Mouse (Mus musculus) hindbrain, embryonic 10.5 days (tissue): ENCODE data around the gene Isca2. TPM values are rescaled to one million over a fixed set of nuclear protein-coding genes. Genes with fewer than 3 reads are reported as not detected.

Experiments
- DNase-seq: peaks from one replicate; pipeline ENCODE4 v3.0.0-alpha.2; 2017; ENCODE audit warnings: low spot score
- H3K27ac ChIP-seq: fragments of 300-500 bp; sonication (generic); 2 replicates; pipeline ENCODE4 v1.5.1; 2016; ENCODE audit warnings: mild to moderate bottlenecking, moderate library complexity
- H3K27me3 ChIP-seq: fragments of 300-500 bp; sonication (generic); 2 replicates; pipeline ENCODE4 v1.6.1; 2016; ENCODE audit warnings: mild to moderate bottlenecking; ENCODE audit not compliant: poor library complexity, insufficient read depth, severe bottlenecking
- H3K36me3 ChIP-seq: fragments of 300-500 bp; sonication (generic); 2 replicates; pipeline ENCODE4 v1.6.1; 2016; ENCODE audit warnings: mild to moderate bottlenecking, moderate library complexity
- H3K4me1 ChIP-seq: fragments of 300-500 bp; sonication (generic); replicated peaks from 2 replicates; pipeline ENCODE4 v1.6.1; 2016; ENCODE audit warnings: mild to moderate bottlenecking
- H3K4me3 ChIP-seq: fragments of 300-500 bp; sonication (generic); 2 replicates; pipeline ENCODE4 v1.5.1; 2016; ENCODE audit warnings: mild to moderate bottlenecking, moderate library complexity
- H3K9me3 ChIP-seq: fragments of 300-500 bp; sonication (generic); 2 replicates; pipeline ENCODE4 v1.6.1; 2016; ENCODE audit warnings: mild to moderate bottlenecking, moderate library complexity
- WGBS: fragments of 180-500 bp; shearing (Covaris S2); methylation state at CpG from one replicate; pipeline ENCODE4 v1.1.7; 2016; 5-methylcytosine and 5-hydroxymethylcytosine counted together
- polyA plus RNA-seq: library from polyadenylated mRNA; unstranded; fragments of >200 nt; fragmentation: Nextera tagmentation; extraction: Ambion mirVana; gene quantifications from 2 replicates; pipeline ENCODE4 v1.2.1, GENCODE M21; 2016

Gene Isca2
- 160 and 181 TPM in 2 replicates for polyA plus RNA-seq

DNA sequence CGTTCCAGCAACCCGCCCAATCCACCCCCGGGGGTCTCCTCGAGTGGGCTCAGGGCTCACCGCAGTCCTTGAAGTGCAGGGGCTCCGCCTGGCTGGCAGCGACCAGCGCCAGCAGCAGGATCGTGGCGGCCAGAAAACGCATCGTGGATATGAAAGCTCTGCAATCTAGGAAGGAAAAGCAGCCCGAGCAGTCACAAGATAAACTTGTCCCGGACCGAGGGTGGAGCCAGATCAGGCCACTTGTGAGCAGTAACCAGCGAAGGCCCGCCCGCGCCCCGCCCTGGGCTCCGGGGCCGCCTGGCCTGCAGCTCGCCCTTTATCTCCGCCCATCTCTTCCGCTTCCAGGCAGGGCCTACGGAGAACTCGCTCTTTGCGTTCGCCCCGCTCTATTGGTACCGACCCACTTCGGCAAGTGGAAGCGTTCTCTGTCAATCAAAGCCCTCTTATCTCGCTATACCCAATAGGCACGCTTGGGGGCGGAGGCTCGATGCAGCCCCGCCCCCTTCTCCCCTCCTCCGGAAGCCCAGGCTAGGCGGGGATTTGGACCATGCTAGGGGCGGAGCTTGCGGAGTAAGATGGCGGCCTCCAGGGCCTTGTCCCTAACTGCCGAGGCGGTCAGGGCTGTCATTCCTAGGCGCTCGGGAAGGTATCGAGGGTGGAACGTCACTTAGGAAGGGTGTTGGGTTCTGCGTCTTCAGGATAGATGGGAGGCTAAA is at the start of gene Isca2, which contains the start of gene Npc2:
Gene Isca2 (plus strand): TSS at position 526 of the 716 bp plus-strand sequence.
Gene Npc2 (minus strand): TSS at position 427 of the 716 bp plus-strand sequence.
- under 1% methylated on average over 50 of the region's 50 CpGs for WGBS
- peaks cover 42% of the 10 kb centered on the region for H3K36me3 ChIP-seq
- peak; percentile 98 for DNase-seq
- no peaks in the 10 kb centered on the region for H3K27me3 ChIP-seq
- peaks cover 40% of the 10 kb centered on the region for H3K4me1 ChIP-seq
- peak within 1 kb of the TSS; percentile 96 for H3K27ac ChIP-seq
- peak within 1 kb of the TSS; percentile 86 for H3K4me3 ChIP-seq
- no peaks in the 10 kb centered on the region for H3K9me3 ChIP-seq

DNA sequence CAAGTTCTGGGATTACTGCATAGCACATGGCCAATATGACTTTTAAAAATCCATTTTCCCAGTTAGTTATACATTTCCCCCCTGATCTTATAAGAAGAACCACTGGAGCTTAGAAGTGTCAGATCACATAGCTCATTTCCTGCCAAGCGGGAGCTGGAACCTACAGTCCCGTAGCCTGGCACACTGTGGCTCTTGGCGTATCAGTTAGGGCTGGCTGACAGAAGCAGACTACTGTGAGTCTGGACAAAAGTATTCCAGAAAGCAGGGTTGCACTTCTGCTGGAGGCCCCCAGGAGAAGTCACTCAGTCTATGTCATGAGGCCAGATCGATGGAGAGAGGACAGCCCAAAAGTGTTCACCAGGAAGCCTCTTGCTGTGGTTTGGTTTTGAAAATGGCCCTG is 46.7 kb upstream of the Isca2 start:
- Histone ChIP-seq H3K36me3 (no peaks in the 10 kb centered on the region), H3K4me3 (no peak overlapping the region), H3K27ac (no peak overlapping the region), H3K9me3 (no peaks in the 10 kb centered on the region), H3K4me1 (no peaks in the 10 kb centered on the region), H3K27me3 (no peaks in the 10 kb centered on the region)
- 91% methylated on average over 4 of the region's 4 CpGs for WGBS
- DNase-seq: no peak

DNA sequence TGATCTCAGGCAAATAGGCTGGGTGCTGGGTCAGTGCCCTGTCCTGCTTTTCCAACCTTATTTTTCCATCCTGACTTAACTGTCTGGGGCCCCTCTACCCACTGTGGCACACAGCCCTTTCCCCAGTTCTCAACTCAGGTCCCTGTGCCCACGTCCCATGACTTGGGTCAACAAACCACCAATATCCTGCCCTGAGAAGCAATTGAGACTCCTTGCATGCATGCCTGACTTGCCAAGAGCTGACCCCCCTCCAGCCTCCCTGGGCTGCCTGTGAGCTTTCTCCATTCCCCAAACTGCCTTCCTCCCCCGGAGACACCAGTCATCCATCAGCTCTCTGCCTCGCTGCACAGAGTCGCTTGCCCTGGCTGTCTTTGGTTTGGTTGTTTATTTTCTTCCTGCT is 46.1 kb upstream of the Isca2 start:
- 46% methylated on average over 4 of the region's 4 CpGs for WGBS
- H3K9me3 ChIP-seq: no peaks in the 10 kb centered on the region

DNA sequence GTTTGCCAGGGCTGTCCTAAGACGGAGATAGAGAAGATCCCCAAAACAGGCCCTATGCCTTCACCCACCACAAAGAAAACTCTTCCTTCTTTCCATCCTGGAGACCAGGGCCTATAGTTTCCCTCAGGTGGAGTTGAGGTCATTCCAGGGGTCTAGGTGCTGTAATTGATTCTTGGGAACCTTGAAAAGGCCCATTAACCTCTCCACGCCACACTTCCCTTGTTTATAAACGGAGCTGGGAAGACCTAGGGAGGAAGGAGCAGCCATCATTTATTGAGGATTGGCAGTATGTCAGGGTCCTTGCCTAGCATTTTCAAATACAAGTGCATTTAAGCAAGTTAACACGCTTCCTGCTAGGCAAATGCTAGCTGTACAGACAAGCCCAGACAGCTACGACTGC is 45.6 kb upstream of the Isca2 start:
- Histone ChIP-seq H3K4me1 (no peaks in the 10 kb centered on the region), H3K27me3 (no peaks in the 10 kb centered on the region), H3K4me3 (no peak overlapping the region), H3K9me3 (no peaks in the 10 kb centered on the region), H3K27ac (no peak overlapping the region), H3K36me3 (no peaks in the 10 kb centered on the region)
- DNase-seq: no peak
- WGBS: 72% methylated on average over 5 of the region's 5 CpGs

More for the DNA sequence above, 46.1 kb upstream of the Isca2 start:
- H3K4me3 ChIP-seq: no peak overlapping the region
- H3K27ac ChIP-seq: no peak overlapping the region
- no peaks in the 10 kb centered on the region for H3K36me3 ChIP-seq
- H3K4me1 ChIP-seq: no peaks in the 10 kb centered on the region
- no peaks in the 10 kb centered on the region for H3K27me3 ChIP-seq
- DNase-seq: no peak

DNA sequence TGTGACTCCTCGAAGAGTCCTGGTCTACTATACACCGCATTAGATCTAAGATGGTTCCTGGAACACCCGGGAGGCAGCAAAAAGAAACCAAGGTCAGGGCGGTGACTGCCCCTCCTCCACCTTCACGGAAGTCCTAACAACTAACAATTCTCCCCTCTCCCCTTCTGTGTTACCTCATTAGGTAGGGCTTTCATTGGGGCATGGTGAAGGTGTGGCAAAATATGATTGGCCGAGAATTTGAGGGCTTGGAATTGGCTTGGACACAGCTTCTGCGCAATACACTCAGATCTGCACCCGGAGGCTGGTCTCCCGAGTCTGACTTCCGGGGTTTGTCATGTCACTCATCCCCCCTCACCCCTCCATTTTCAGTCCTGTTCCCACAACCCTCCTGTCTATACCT is 44.6 kb upstream of the Isca2 start:
- H3K4me1 ChIP-seq: no peaks in the 10 kb centered on the region
- H3K36me3 ChIP-seq: no peaks in the 10 kb centered on the region
- no peaks in the 10 kb centered on the region for H3K27me3 ChIP-seq
- no peaks in the 10 kb centered on the region for H3K9me3 ChIP-seq
- no peak for DNase-seq
- no peak overlapping the region for H3K27ac ChIP-seq
- H3K4me3 ChIP-seq: no peak overlapping the region
- 94% methylated on average over 10 of the region's 10 CpGs for WGBS

DNA sequence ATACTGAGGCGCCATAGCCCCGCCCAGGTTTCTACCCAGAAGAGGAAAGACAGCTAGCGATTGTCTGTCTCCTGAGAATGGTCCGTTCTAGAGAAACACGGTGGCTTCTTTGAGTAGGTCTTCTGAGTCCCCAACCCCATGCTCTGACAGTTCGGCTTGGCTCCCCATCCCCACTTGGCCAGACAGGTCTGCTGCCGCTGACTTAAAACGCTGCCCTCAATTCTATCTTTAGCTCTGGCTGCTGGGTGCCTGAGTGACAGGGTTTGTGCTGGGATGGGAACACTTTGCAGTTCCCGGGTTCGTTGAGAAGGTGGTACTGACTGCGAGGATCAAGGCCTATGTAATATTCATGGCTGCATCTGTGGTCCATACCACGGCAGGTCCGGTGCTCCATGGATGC is 39.7 kb upstream of the Isca2 start:
- Histone ChIP-seq H3K9me3 (no peaks in the 10 kb centered on the region), H3K4me3 (no peak overlapping the region), H3K4me1 (no peaks in the 10 kb centered on the region), H3K27ac (no peak overlapping the region), H3K36me3 (no peaks in the 10 kb centered on the region), H3K27me3 (no peaks in the 10 kb centered on the region)
- 81% methylated on average over 13 of the region's 13 CpGs for WGBS
- no peak for DNase-seq

DNA sequence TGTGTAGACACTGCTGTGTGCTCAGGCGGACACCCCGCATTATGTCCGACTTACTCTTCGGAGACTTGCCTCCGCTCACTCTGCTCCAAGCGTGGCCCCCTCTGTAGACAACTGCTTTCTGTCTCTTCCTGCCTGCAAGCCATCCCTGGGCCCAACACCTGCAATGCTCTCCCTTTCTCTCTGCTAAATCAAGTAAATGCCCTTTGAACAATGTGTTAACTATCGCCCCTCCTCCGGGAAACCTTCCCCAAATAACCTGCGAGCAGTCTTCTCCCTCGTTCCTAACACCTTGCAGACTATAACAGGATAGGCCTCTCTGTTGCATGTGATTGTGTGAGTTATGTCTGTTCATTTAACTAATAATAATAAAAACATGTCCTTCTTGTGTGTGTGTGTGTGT is 29.6 kb upstream of the Isca2 start:
- H3K4me1 ChIP-seq: peaks cover 7% of the 10 kb centered on the region; the same call in 1 of the 2 replicates
- no peaks in the 10 kb centered on the region for H3K9me3 ChIP-seq
- H3K4me3 ChIP-seq: no peak overlapping the region
- H3K27ac ChIP-seq: no peak overlapping the region
- no peaks in the 10 kb centered on the region for H3K27me3 ChIP-seq
- no peaks in the 10 kb centered on the region for H3K36me3 ChIP-seq
- 89% methylated on average over 10 of the region's 10 CpGs for WGBS
- no peak for DNase-seq

DNA sequence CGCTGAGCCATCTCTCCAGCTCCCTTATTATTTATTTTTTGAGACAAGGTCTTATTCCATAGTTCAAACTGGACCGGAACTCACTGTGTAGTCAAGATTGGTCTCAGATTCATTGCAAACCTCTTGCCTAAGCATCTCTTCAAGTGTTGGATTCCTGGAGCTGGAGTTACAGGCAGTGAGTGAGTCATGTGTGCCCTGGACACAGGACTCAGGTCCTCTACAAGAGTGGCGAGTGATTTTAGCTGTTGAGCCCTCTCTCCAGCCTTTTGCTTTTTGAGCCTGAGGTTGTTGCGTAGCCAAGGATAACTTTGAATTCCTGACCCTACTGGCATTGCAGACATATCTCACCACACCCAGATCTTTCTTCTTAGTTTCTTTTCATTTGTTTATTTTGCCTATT is 27.4 kb upstream of the Isca2 start:
- H3K27me3 ChIP-seq: no peaks in the 10 kb centered on the region
- no peak for DNase-seq
- no peaks in the 10 kb centered on the region for H3K9me3 ChIP-seq
- peaks cover 15% of the 10 kb centered on the region for H3K4me1 ChIP-seq
- H3K36me3 ChIP-seq: no peaks in the 10 kb centered on the region
- H3K27ac ChIP-seq: no peak overlapping the region
- no peak overlapping the region for H3K4me3 ChIP-seq
- 64% methylated on average over 4 of the region's 4 CpGs for WGBS

DNA sequence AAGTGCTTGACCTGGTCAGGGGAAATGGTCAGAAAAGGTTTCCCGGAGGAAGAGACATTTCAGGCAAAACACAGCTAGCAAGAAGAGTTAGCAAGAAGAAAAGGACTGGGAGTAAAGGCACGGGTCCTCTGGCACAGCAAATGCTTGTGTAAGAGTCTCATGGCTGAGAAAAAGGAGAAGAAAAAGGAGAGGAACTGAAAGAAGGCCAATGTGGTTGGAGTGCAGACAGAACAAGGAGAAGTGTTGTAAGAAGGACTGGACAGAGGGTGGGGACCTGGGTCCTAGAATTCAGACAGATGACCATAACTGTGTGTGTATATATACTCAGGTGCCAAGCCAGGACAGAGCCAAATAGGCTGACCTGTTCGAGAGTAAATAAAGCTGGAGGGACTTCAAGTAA is 24.9 kb upstream of the Isca2 start:
- Histone ChIP-seq H3K4me1 (peaks cover 38% of the 10 kb centered on the region), H3K9me3 (no peaks in the 10 kb centered on the region), H3K36me3 (no peaks in the 10 kb centered on the region), H3K4me3 (no peak overlapping the region), H3K27ac (no peak overlapping the region), H3K27me3 (no peaks in the 10 kb centered on the region)
- WGBS: 75% methylated on average over 3 of the region's 3 CpGs
- DNase-seq: no peak

DNA sequence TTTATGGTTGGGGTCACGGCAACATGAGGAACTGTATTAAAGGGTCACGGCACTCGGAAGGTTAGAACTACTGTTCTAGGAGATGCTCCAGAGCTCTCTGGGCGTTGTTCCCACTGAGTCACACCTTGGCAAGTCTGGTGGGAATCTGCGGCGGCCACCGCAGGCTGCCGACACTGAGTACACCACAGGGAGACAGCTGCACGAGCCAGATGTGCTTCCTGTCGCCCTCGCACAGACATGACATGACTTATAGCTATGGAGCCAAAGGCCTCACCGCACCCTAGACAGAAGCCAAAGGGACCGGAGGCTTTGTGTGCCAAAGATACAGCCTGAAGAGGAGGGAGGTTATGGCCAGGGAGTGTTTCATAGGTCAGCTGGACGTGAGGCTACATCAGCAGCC is 22.4 kb upstream of the Isca2 start:
- Histone ChIP-seq H3K27me3 (peaks cover 7% of the 10 kb centered on the region; the same call in 1 of the 2 replicates), H3K36me3 (peaks cover 7% of the 10 kb centered on the region), H3K4me1 (peaks cover 52% of the 10 kb centered on the region), H3K4me3 (no peak overlapping the region), H3K27ac (no peak overlapping the region; the same call in 1 of the 2 replicates), H3K9me3 (no peaks in the 10 kb centered on the region)
- WGBS: 62% methylated on average over 14 of the region's 14 CpGs
- no peak for DNase-seq

DNA sequence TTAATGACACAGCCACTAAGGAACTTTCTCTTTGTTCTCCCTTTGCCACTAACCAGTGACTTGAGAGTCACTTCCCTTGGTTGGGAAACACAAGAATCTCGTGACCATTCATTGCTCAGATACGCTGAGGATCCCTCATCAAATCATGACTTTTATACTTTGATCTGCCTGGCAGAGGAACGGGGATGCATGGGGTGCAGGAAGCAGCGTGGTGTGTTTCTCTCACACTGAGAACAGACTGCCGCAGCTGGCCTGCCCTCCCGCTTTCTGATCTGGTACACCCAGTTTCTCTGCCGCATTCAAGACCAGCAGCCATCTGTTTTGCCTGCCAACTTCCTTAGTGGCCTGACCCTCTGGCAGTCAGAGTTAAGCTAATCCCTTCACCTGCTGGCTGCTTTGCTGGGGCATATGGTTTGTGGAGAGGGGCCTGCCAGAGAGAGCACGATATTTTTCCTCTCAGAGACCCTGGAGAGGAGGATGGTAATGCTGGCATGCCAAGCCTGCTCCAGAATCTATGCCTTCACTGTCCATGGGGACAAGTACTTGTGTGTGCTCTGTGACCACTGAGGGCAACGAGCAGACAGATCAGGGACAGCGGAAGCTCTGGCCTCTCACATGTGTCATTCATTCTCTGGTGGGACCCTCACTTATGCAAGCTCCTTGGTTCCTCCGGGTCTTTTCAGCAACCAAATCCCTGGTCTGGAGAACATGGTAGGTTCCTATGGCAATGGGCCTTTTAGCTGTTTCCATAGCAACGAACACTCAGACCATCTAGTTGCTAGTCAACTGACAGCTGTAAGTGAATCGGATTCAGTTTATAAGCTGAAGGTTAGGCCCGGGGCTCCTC is 20.7 kb upstream of the Isca2 start:
- peak overlapping the region; percentile 66 for H3K27ac ChIP-seq
- H3K27me3 ChIP-seq: peaks cover 7% of the 10 kb centered on the region; the same call in 1 of the 2 replicates
- 40% methylated on average over 14 of the region's 14 CpGs for WGBS
- DNase-seq: peak; percentile 47
- peaks cover 49% of the 10 kb centered on the region for H3K4me1 ChIP-seq
- no peak overlapping the region for H3K4me3 ChIP-seq
- H3K36me3 ChIP-seq: peaks cover 24% of the 10 kb centered on the region
- no peaks in the 10 kb centered on the region for H3K9me3 ChIP-seq

DNA sequence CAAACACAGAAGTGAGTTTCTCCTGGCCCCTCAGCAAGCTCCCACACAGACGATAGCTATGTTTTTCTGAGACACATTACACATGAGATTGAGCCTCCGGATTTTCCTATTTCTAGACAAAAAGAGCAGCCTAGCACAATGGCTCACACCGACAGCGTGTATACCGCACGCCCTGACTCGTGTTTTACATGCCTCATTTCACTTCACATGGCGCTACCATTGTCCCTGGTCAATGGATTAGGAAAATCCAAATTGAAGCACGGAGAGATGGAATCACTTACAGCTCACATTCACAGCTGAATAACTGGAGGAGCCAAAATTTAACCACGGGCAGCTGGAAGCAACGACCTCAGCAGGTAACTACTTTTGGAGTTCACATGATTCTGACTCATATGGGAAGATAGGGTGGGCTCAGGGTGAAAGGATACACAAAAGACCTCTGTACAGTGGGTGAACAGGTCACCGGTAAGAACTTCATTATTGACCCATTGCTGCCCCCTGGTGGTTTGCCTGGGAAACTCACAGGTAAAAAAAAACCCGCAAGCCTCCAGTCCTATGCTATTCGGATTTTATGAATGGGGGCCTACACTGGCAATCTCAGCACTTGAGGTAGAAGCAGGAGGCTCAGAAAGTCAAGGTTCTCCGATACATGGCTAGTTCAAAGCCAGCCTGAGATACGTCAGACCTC is 17.9 kb upstream of the Isca2 start:
- no peak overlapping the region for H3K4me3 ChIP-seq
- no peak overlapping the region for H3K27ac ChIP-seq
- peak; percentile 71 for DNase-seq
- peaks cover 7% of the 10 kb centered on the region; the same call in 1 of the 2 replicates for H3K27me3 ChIP-seq
- WGBS: 57% methylated on average over 16 of the region's 16 CpGs
- peaks cover 52% of the 10 kb centered on the region for H3K36me3 ChIP-seq
- no peaks in the 10 kb centered on the region for H3K9me3 ChIP-seq
- peaks cover 46% of the 10 kb centered on the region for H3K4me1 ChIP-seq
